Mouse (Mus musculus) heart, postnatal 0 days (tissue): Measurements from ENCODE around the gene Ppargc1a.

ENCODE experiments used
- CTCF ChIP-seq: IDR thresholded peaks from 2 replicates; pipeline ENCODE4 v1.5.1; 2016; ENCODE audit warnings: antibody characterized with exemption, control low read depth, low read depth
- EP300 ChIP-seq: IDR thresholded peaks from 2 replicates; pipeline ENCODE4 v1.6.1; 2016; ENCODE audit warnings: antibody characterized with exemption, low read depth

- TF ChIP-seq CTCF (no peak), EP300 (no peak)
Measured at GRCm38 (mm10) chr5:51471614-51472013, 95.9 kb downstream of the Ppargc1a start.
